Mouse (Mus musculus) retina, postnatal 7 days (tissue): ENCODE data around the gene Hormad2.

ENCODE experiments used
- DNase-seq: peaks from one replicate; pipeline ENCODE4 v3.0.0-alpha.2; 2012; ENCODE audit warnings: low read depth, low spot score

The Hormad2 gene

GRCm38 (mm10) chr11:4342027-4342426, 98.9 kb downstream of the Hormad2 start:
- no peak for DNase-seq

GRCm38 (mm10) chr11:4340109-4340779, 100.7 kb downstream of the Hormad2 start:
- no peak for DNase-seq

- no peak for DNase-seq
These were observed 101.6 kb downstream of the Hormad2 start for GRCm38 (mm10) chr11:4339275-4339674.

- no peak for DNase-seq
These were observed 104.1 kb downstream of the Hormad2 start for GRCm38 (mm10) chr11:4336693-4337283.

- DNase-seq, result no peak
These were observed 104.9 kb downstream of the Hormad2 start for GRCm38 (mm10) chr11:4335810-4336692.

- DNase-seq, result no peak
These were observed 107.9 kb downstream of the Hormad2 start for GRCm38 (mm10) chr11:4332961-4333360.

- no peak for DNase-seq
These were observed 112.7 kb downstream of the Hormad2 start for GRCm38 (mm10) chr11:4328188-4328587.

- no peak for DNase-seq
These were observed 117.4 kb downstream of the Hormad2 start for GRCm38 (mm10) chr11:4323481-4323880.

- no peak for DNase-seq
These were observed 118.0 kb downstream of the Hormad2 start for GRCm38 (mm10) chr11:4322943-4323342.

GRCm38 (mm10) chr11:4320876-4321275, 120.0 kb downstream of the Hormad2 start:
- no peak for DNase-seq

GRCm38 (mm10) chr11:4319212-4319955, 121.5 kb downstream of the Hormad2 start:
- DNase-seq, result no peak

- no peak for DNase-seq
These were observed 122.9 kb downstream of the Hormad2 start for GRCm38 (mm10) chr11:4318011-4318410.

- DNase-seq, result no peak
These were observed 123.6 kb downstream of the Hormad2 start for GRCm38 (mm10) chr11:4317287-4317686.

- no peak for DNase-seq
These were observed 128.7 kb downstream of the Hormad2 start for GRCm38 (mm10) chr11:4312180-4312579.

GRCm38 (mm10) chr11:4310324-4310723, 130.6 kb downstream of the Hormad2 start:
- DNase-seq, result no peak

GRCm38 (mm10) chr11:4309613-4310012, 131.3 kb downstream of the Hormad2 start:
- DNase-seq, result no peak

GRCm38 (mm10) chr11:4308514-4309450, 132.1 kb downstream of the Hormad2 start:
- DNase-seq, result no peak

GRCm38 (mm10) chr11:4308060-4308513, 132.8 kb downstream of the Hormad2 start:
- DNase-seq, result no peak

- DNase-seq, result no peak
These were observed 134.8 kb downstream of the Hormad2 start for GRCm38 (mm10) chr11:4306086-4306485.

- DNase-seq, result no peak
These were observed 135.8 kb downstream of the Hormad2 start for GRCm38 (mm10) chr11:4305090-4305489.

- no peak for DNase-seq
These were observed 136.7 kb downstream of the Hormad2 start for GRCm38 (mm10) chr11:4304203-4304602.
